Mouse (Mus musculus) lung, postnatal 0 days (tissue): ENCODE results near the gene Gm10642.

Experiments used
- CTCF ChIP-seq: IDR thresholded peaks from 2 replicates; pipeline ENCODE4 v1.5.1; 2016; ENCODE audit warnings: antibody characterized with exemption, mild to moderate bottlenecking
- EP300 ChIP-seq: IDR thresholded peaks from 2 replicates; pipeline ENCODE4 v1.6.1; 2016; ENCODE audit warnings: antibody characterized with exemption, mild to moderate bottlenecking, control low read depth

- TF ChIP-seq CTCF: peak; percentile 60
- no peak for TF ChIP-seq EP300
Observed at GRCm38 (mm10) chr9:70668048-70668447, 12.0 kb downstream of the Gm10642 start.
